Mouse (Mus musculus) telencephalon, adult 2 months (tissue): Measurements from ENCODE around the gene Brk1.

ENCODE experiments used
- DNase-seq: peaks from one replicate; pipeline ENCODE4 v3.0.0-alpha.2; 2011; ENCODE audit warnings: low read depth, low spot score

Brk1 gene

GRCm38 (mm10) chr6:113659648-113660491, 55.3 kb downstream of the Brk1 start:
- no peak for DNase-seq

DNA sequence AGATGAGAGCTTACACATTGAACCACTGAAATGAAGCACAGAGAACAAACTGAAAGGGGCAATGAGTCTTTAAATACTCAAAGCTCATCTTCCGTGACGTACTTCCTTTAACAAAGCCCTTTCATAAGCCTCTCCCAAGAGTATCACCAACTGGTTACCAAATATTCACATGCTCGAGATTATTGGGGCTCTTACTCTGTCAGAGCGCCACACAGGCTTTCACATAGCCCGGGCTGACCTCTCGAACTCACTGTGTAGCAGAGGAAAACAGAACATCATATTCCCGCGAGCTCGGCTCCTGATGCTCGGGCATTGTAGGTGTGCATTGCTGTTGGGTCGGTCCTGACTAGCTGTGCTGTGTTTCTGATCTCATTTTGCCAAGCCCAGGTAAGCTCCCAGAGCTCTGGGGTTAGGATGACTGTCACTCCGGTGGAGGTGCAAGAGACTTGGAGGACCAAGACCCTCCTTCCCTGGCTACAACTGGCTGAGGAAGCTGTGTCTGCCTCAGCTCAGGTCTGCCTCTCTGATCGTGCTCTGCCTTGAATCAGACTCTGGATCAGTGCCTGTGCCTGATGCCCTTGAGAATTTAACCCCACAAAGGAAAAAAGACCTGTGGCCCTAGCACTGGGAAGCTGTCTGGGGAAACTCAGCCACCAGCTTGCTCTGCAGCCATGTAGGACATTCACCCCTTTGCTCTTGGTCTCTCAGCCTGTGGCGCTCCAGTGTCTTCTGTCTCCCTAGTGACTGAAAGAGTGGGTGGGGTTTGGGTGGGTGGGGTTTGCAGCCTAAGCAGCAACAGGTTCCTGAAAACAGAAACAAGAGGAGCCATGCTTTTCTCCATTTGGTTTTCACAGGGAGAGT, 56.1 kb downstream of the Brk1 start:
- DNase-seq = no peak

DNA sequence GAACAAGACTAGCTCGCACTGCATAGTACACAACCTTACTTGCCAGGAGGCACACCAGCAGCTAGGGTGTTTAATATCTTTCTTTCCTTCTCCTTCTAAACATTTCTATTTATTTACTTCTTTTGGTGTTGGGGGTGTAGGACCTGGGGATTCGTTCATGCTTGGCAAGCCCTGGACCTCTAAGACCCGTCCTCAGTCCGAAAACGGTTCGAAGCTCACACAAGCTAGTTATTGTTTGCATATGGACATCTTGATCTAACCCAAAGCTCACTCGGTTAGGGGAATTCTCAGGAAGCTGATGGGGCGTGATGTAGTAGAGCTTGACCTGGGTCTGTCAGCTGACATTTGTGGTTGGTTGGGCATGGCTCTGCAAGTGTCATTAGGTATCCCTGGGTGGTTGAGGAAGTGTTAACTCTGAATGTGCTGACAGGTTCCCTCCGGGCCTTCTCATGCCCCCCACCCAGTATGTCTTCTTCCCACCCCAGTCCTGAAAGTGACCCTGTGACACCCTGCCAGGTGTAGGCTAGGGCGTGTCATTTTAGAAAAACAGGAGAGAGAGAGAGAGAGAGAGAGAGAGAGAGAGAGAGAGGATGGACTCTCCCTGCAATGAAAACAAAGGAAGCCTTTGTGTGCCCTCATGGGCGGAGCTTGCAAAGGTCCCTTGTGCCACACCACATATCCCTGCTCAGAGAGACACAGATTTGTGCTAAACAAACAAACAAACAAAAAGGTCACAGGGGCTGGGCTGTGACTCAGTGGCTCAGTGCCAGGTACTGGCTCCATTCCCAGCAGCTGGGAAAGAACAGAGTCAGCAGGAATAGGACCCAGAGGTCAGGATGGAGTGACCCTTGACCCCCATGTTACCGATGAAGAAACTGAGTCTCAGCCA, 57.0 kb downstream of the Brk1 start:
- DNase-seq = no peak

DNA sequence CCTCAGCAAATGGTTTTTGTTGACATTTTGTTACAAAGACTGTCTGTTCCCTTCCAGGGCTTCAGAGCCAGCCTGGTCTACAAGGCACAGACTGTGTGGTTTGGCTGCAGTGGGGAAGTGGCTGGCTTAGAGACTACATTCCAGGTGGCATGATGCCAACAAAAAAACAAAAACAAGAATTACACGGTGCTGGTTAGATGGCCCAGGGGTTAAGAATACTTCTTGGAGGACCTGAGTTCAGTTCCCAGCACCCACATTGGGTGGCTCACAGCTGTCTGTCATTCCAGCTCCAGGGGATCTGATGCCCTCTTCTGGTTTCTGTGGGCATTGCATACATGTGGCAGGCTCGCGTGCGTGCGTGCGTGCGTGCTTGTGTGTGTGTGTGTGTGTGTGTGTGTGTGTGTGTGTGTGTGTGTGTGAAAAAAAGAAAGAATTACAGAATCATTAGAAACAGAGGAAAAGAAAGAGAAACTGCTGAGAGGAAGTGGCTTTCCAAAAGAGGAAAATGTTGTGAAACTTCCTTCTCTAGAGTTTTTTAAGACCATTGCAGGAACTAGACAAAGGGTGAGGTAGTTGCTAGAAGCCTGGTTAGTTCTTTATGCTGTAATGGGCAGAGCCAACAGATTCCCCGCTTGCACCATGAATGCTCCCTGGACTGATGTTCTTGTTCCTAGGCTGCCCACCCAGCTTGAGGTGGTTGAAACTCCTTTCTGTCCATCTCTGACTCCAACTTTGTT, 58.6 kb downstream of the Brk1 start:
- DNase-seq = no peak

GRCm38 (mm10) chr6:113664305-113664704, 59.7 kb downstream of the Brk1 start:
- DNase-seq = no peak
